In the genomic region with DNA sequence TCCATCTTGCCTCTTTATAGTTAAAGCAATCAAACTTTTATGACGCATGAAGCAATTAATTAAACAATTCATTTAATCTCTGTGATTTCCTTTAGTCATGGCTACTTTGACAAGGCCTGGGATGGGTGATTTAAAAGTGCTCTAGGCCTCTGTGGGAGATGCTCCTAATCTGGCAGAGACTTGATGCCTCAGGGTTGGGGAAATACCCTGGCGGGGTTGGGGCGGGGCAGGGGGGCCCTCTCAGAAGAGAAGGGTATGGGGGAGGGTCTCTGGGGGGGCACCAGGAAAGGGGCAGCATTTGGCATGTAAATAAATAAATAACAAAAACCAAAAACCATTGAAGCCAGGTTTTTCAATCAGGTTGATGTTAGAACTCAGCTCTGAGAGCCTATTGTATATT, we compare ENCODE assay signal across 18 mouse cellular contexts.
"Had no signal": no experiment of that assay in that cellular context is flagged by ENCODE, and none has a peak within 500 bp of the region (broad histone marks: within the 10 kb centered on the region; RNA-seq: fewer than 3 reads in every experiment).

No protein-coding gene starts in this region.

- H3K36me3 ChIP-seq: midbrain, embryonic 10.5 days; midbrain, embryonic 12.5 days; neural tube, embryonic 13.5 days; neural tube, embryonic 15.5 days had no signal

- DNase-seq: lung, adult 18-20 months; lung, embryonic 14.5 days; lung, postnatal 10 days; lung, postnatal 4 days; midbrain, embryonic 14.5 days; right cerebral cortex, adult 18-20 months; right cerebral cortex, postnatal 25 days; right cerebral cortex, postnatal 4 days; spleen, adult 18-20 months; thymus, adult 2 months; thymus, postnatal 25 days; thymus, postnatal 4 days had no signal

- H3K9ac ChIP-seq: lung, embryonic 14.5 days; midbrain, embryonic 12.5 days; neural tube, embryonic 13.5 days; neural tube, embryonic 15.5 days had no signal

- H3K4me2 ChIP-seq: midbrain, embryonic 12.5 days; neural tube, embryonic 13.5 days; neural tube, embryonic 15.5 days had no signal

- H3K27me3 ChIP-seq: neural tube, embryonic 13.5 days; neural tube, embryonic 15.5 days had no signal

- H3K27ac ChIP-seq: midbrain, embryonic 10.5 days; midbrain, embryonic 12.5 days; neural tube, embryonic 13.5 days; neural tube, embryonic 15.5 days had no signal

- H3K4me1 ChIP-seq: midbrain, embryonic 12.5 days; neural tube, embryonic 13.5 days had no signal

- H3K9me3 ChIP-seq: midbrain, embryonic 10.5 days; midbrain, embryonic 12.5 days; neural tube, embryonic 13.5 days; neural tube, embryonic 15.5 days had no signal

- H3K4me3 ChIP-seq: midbrain, embryonic 10.5 days; midbrain, embryonic 12.5 days; myocyte; neural tube, embryonic 13.5 days; neural tube, embryonic 15.5 days had no signal

- ATAC-seq: midbrain, embryonic 16.5 days had no signal
